Mouse (Mus musculus) C2C12 (cell line): Measurements from ENCODE around the gene Cadm1. TPM values are rescaled to one million over a fixed set of nuclear protein-coding genes. Genes with fewer than 3 reads are reported as not detected.

ENCODE experiments used
- H3K27me3 ChIP-seq: one replicate; pipeline ENCODE4 v1.6.1; 2011; ENCODE audit not compliant: control insufficient read depth, insufficient read depth, insufficient read length
- H3K36me3 ChIP-seq: one replicate; pipeline ENCODE4 v1.6.1; 2011; ENCODE audit not compliant: control insufficient read depth, insufficient read depth
- H3K4me3 ChIP-seq: one replicate; pipeline ENCODE4 v1.5.1; 2011; ENCODE audit warnings: mild to moderate bottlenecking, control low read depth; ENCODE audit not compliant: poor library complexity, insufficient read depth, severe bottlenecking
- H3K79me2 ChIP-seq: one replicate; pipeline ENCODE4 v1.6.1; 2011; ENCODE audit not compliant: control insufficient read depth, insufficient read depth
- H3K79me3 ChIP-seq: one replicate; pipeline ENCODE4 v1.6.1; 2011; ENCODE audit warnings: low read depth, control low read depth
- H3ac ChIP-seq: one replicate; pipeline ENCODE3; 2011; ENCODE audit warnings: low read depth; ENCODE audit not compliant: control insufficient read depth, insufficient read length
- CEBPB ChIP-seq: IDR thresholded peaks from one replicate; pipeline ENCODE4 v1.6.1; 2011; ENCODE audit warnings: low read depth, mild to moderate bottlenecking, control low read depth, moderate library complexity
- CTCF ChIP-seq: IDR thresholded peaks from one replicate; pipeline ENCODE4 v1.5.1; 2011; ENCODE audit not compliant: control insufficient read depth, insufficient read depth, insufficient read length
- FOSL1 ChIP-seq: IDR thresholded peaks from one replicate; pipeline ENCODE4 v1.8.0; 2011; ENCODE audit warnings: mild to moderate bottlenecking, low read length; ENCODE audit not compliant: poor library complexity, insufficient read depth, severe bottlenecking
- MAX ChIP-seq: IDR thresholded peaks from one replicate; pipeline ENCODE4 v1.6.1; 2011; ENCODE audit warnings: mild to moderate bottlenecking, control low read depth
- MYOD1 ChIP-seq: IDR thresholded peaks from one replicate; pipeline ENCODE4 v1.6.1; 2011; ENCODE audit warnings: low read depth; ENCODE audit not compliant: control insufficient read depth, insufficient read length
- MYOG ChIP-seq: IDR thresholded peaks from one replicate; pipeline ENCODE4 v1.6.1; 2011; ENCODE audit not compliant: control insufficient read depth, insufficient read length; ENCODE audit errors: extremely low read depth
- USF1 ChIP-seq: IDR thresholded peaks from one replicate; pipeline ENCODE4 v1.6.1; 2011; ENCODE audit warnings: low read depth, mild to moderate bottlenecking, control low read depth, moderate library complexity
- polyA plus RNA-seq: library from polyadenylated mRNA; unstranded; fragments of >200 nt; fragmentation: generic; extraction: Trizol; gene quantifications from one replicate; pipeline ENCODE4 v1.2.1, GENCODE M21; 2012; ENCODE audit warnings: missing spikeins

Gene Cadm1
- polyA plus RNA-seq, 1 experiment, result 41.8 TPM

- Histone ChIP-seq H3K36me3 (peaks cover 39% of the 10 kb centered on the region), H3K79me2 (peaks cover 96% of the 10 kb centered on the region), H3K27me3 (no peaks in the 10 kb centered on the region), H3ac (no peak overlapping the region), H3K79me3 (peaks cover 84% of the 10 kb centered on the region), H3K4me3 (no peak overlapping the region)
- no peak for TF ChIP-seq USF1
- no peak for TF ChIP-seq FOSL1
- no peak for TF ChIP-seq MYOG
- TF ChIP-seq CEBPB, result no peak
- TF ChIP-seq CTCF, result no peak
- TF ChIP-seq MAX, result no peak
- no peak for TF ChIP-seq MYOD1
Measured at GRCm38 (mm10) chr9:47534573-47535475, 4.9 kb downstream of the Cadm1 start.

- peaks cover 54% of the 10 kb centered on the region for H3K79me3 ChIP-seq
- H3K27me3 ChIP-seq, result no peaks in the 10 kb centered on the region
- peaks cover 21% of the 10 kb centered on the region for H3K36me3 ChIP-seq
- TF ChIP-seq USF1 (no peak), MAX (no peak), CTCF (no peak), MYOG (no peak), MYOD1 (no peak)
- peaks cover 86% of the 10 kb centered on the region for H3K79me2 ChIP-seq
- H3ac ChIP-seq, result no peak overlapping the region
- H3K4me3 ChIP-seq, result no peak overlapping the region
Measured at GRCm38 (mm10) chr9:47545245-47545644, 15.3 kb downstream of the Cadm1 start.

- Histone ChIP-seq H3ac (no peak overlapping the region), H3K4me3 (no peak overlapping the region), H3K79me2 (peaks cover 86% of the 10 kb centered on the region), H3K36me3 (peaks cover 20% of the 10 kb centered on the region), H3K79me3 (peaks cover 55% of the 10 kb centered on the region), H3K27me3 (no peaks in the 10 kb centered on the region)
- TF ChIP-seq MYOG, result no peak
- no peak for TF ChIP-seq MAX
- TF ChIP-seq USF1, result no peak
- no peak for TF ChIP-seq CTCF
- TF ChIP-seq MYOD1, result no peak
- TF ChIP-seq CEBPB, result no peak
- no peak for TF ChIP-seq FOSL1
Measured at GRCm38 (mm10) chr9:47545667-47546066, 15.7 kb downstream of the Cadm1 start.

- Histone ChIP-seq H3K27me3 (no peaks in the 10 kb centered on the region), H3K79me3 (peaks cover 62% of the 10 kb centered on the region), H3K4me3 (no peak overlapping the region), H3K36me3 (peaks cover 19% of the 10 kb centered on the region), H3K79me2 (peaks cover 96% of the 10 kb centered on the region), H3ac (no peak overlapping the region)
- no peak for TF ChIP-seq MAX
- no peak for TF ChIP-seq CTCF
- no peak for TF ChIP-seq CEBPB
Measured at GRCm38 (mm10) chr9:47548402-47548801, 18.4 kb downstream of the Cadm1 start.

- peaks cover 96% of the 10 kb centered on the region for H3K79me2 ChIP-seq
- H3K4me3 ChIP-seq, result no peak overlapping the region
- TF ChIP-seq FOSL1, result no peak
- TF ChIP-seq CTCF, result no peak
- no peak for TF ChIP-seq CEBPB
- no peak for TF ChIP-seq MYOD1
- no peak for TF ChIP-seq MYOG
- TF ChIP-seq MAX, result no peak
- no peak for TF ChIP-seq USF1
- H3ac ChIP-seq, result no peak overlapping the region
- H3K79me3 ChIP-seq, result peaks cover 63% of the 10 kb centered on the region
- no peaks in the 10 kb centered on the region for H3K27me3 ChIP-seq
- peaks cover 17% of the 10 kb centered on the region for H3K36me3 ChIP-seq
Measured at GRCm38 (mm10) chr9:47548916-47549315, 18.9 kb downstream of the Cadm1 start.

GRCm38 (mm10) chr9:47552960-47553575, 23.1 kb downstream of the Cadm1 start:
- H3K4me3 ChIP-seq, result no peak overlapping the region
- H3K79me3 ChIP-seq, result peaks cover 63% of the 10 kb centered on the region
- H3K27me3 ChIP-seq, result no peaks in the 10 kb centered on the region
- TF ChIP-seq CTCF (no peak), CEBPB (no peak)
- H3K36me3 ChIP-seq, result peaks cover 10% of the 10 kb centered on the region
- no peak overlapping the region for H3ac ChIP-seq
- H3K79me2 ChIP-seq, result peaks cover 97% of the 10 kb centered on the region
